Mouse (Mus musculus): ENCODE results near the gene Nr1d1. TPM values are rescaled to one million over a fixed set of nuclear protein-coding genes. Genes with fewer than 3 reads are reported as not detected.

Nr1d1 gene
- total RNA-seq, 2 experiments from 2014 or later = 0.26 TPM; not detected in 1

Other genes with a start within 250 kb of the Nr1d1 start
- gene Ikzf3, start 229.3 kb downstream of the Nr1d1 start, total RNA-seq (2015; ENCODE audit: low replicate concordance) = 2.7 and 3.1 TPM in 2 replicates
- gene Ikzf3, start 229.3 kb downstream of the Nr1d1 start, total RNA-seq (2017; ENCODE audit: low replicate concordance) = 1.4 and 2.6 TPM in 2 replicates
- not detected in 2 replicates for gene Zpbp2, start 224.2 kb downstream of the Nr1d1 start, total RNA-seq (2015; ENCODE audit: low replicate concordance)
- 4.6 TPM in 1 of 2 replicates, not detected in the other for gene Zpbp2, start 224.2 kb downstream of the Nr1d1 start, total RNA-seq (2017; ENCODE audit: low replicate concordance)
- 20.5 and 31.9 TPM in 2 replicates for gene Ormdl3, start 188.0 kb downstream of the Nr1d1 start, total RNA-seq (2015; ENCODE audit: low replicate concordance)
- gene Ormdl3, start 188.0 kb downstream of the Nr1d1 start, total RNA-seq (2017; ENCODE audit: low replicate concordance) = 37.9 and 51.6 TPM in 2 replicates
- not detected in 2 replicates for gene Lrrc3c, start 177.0 kb downstream of the Nr1d1 start, total RNA-seq (2015; ENCODE audit: low replicate concordance)
- gene Lrrc3c, start 177.0 kb downstream of the Nr1d1 start, total RNA-seq (2017; ENCODE audit: low replicate concordance) = not detected in 2 replicates
- gene Gm12355, start 149.7 kb downstream of the Nr1d1 start, total RNA-seq (2015; ENCODE audit: low replicate concordance) = 1.0 and 2.5 TPM in 2 replicates
- gene Gm12355, start 149.7 kb downstream of the Nr1d1 start, total RNA-seq (2017; ENCODE audit: low replicate concordance) = 0.60 and 1.1 TPM in 2 replicates
- not detected in 2 replicates for gene Gsdma3, start 149.0 kb downstream of the Nr1d1 start, total RNA-seq (2015; ENCODE audit: low replicate concordance)
- not detected in 2 replicates for gene Gsdma3, start 149.0 kb downstream of the Nr1d1 start, total RNA-seq (2017; ENCODE audit: low replicate concordance)
- not detected in 2 replicates for gene Gsdma2, start 128.6 kb downstream of the Nr1d1 start, total RNA-seq (2015; ENCODE audit: low replicate concordance)
- not detected in 2 replicates for gene Gsdma2, start 128.6 kb downstream of the Nr1d1 start, total RNA-seq (2017; ENCODE audit: low replicate concordance)
- not detected in 2 replicates for gene Gsdma, start 111.0 kb downstream of the Nr1d1 start, total RNA-seq (2015; ENCODE audit: low replicate concordance)
- not detected in 2 replicates for gene Gsdma, start 111.0 kb downstream of the Nr1d1 start, total RNA-seq (2017; ENCODE audit: low replicate concordance)
- 10.2 and 14.2 TPM in 2 replicates for gene Psmd3, start 92.8 kb downstream of the Nr1d1 start, total RNA-seq (2015; ENCODE audit: low replicate concordance)
- gene Psmd3, start 92.8 kb downstream of the Nr1d1 start, total RNA-seq (2017; ENCODE audit: low replicate concordance) = 15.4 and 26.9 TPM in 2 replicates
- gene Csf3, start 74.1 kb downstream of the Nr1d1 start, total RNA-seq (2015; ENCODE audit: low replicate concordance) = not detected in 2 replicates
- not detected in 2 replicates for gene Csf3, start 74.1 kb downstream of the Nr1d1 start, total RNA-seq (2017; ENCODE audit: low replicate concordance)
- 8.8 and 17.3 TPM in 2 replicates for gene Med24, start 45.9 kb downstream of the Nr1d1 start, total RNA-seq (2015; ENCODE audit: low replicate concordance)
- 10.3 and 17.6 TPM in 2 replicates for gene Med24, start 45.9 kb downstream of the Nr1d1 start, total RNA-seq (2017; ENCODE audit: low replicate concordance)
- 1.9 and 5.0 TPM in 2 replicates for gene Thra, start 34.7 kb downstream of the Nr1d1 start, total RNA-seq (2015; ENCODE audit: low replicate concordance)
- gene Thra, start 34.7 kb downstream of the Nr1d1 start, total RNA-seq (2017; ENCODE audit: low replicate concordance) = 4.3 and 8.1 TPM in 2 replicates
- 30.3 and 42.7 TPM in 2 replicates for gene Msl1, start 20.2 kb upstream of the Nr1d1 start, total RNA-seq (2015; ENCODE audit: low replicate concordance)
- 26.1 and 26.3 TPM in 2 replicates for gene Msl1, start 20.2 kb upstream of the Nr1d1 start, total RNA-seq (2017; ENCODE audit: low replicate concordance)
- 20.0 and 23.6 TPM in 2 replicates for gene Casc3, start 29.6 kb upstream of the Nr1d1 start, total RNA-seq (2015; ENCODE audit: low replicate concordance)
- 15.7 and 26.5 TPM in 2 replicates for gene Casc3, start 29.6 kb upstream of the Nr1d1 start, total RNA-seq (2017; ENCODE audit: low replicate concordance)
- not detected in 2 replicates for gene Rapgefl1, start 61.5 kb upstream of the Nr1d1 start, total RNA-seq (2015; ENCODE audit: low replicate concordance)
- gene Rapgefl1, start 61.5 kb upstream of the Nr1d1 start, total RNA-seq (2017; ENCODE audit: low replicate concordance) = 0.42 TPM in 1 of 2 replicates, not detected in the other
- 9.4 and 21.7 TPM in 2 replicates for gene Wipf2, start 88.3 kb upstream of the Nr1d1 start, total RNA-seq (2015; ENCODE audit: low replicate concordance)
- 6.4 and 8.2 TPM in 2 replicates for gene Wipf2, start 88.3 kb upstream of the Nr1d1 start, total RNA-seq (2017; ENCODE audit: low replicate concordance)
- gene Cdc6, start 132.5 kb upstream of the Nr1d1 start, total RNA-seq (2015; ENCODE audit: low replicate concordance) = 20.0 and 20.1 TPM in 2 replicates
- 46.7 and 54.2 TPM in 2 replicates for gene Cdc6, start 132.5 kb upstream of the Nr1d1 start, total RNA-seq (2017; ENCODE audit: low replicate concordance)
- 13.1 and 13.2 TPM in 2 replicates for gene Rara, start 152.5 kb upstream of the Nr1d1 start, total RNA-seq (2015; ENCODE audit: low replicate concordance)
- gene Rara, start 152.5 kb upstream of the Nr1d1 start, total RNA-seq (2017; ENCODE audit: low replicate concordance) = 2.8 TPM in 2 replicates
- gene Gjd3, start 207.7 kb upstream of the Nr1d1 start, total RNA-seq (2015; ENCODE audit: low replicate concordance) = not detected in 2 replicates
- gene Gjd3, start 207.7 kb upstream of the Nr1d1 start, total RNA-seq (2017; ENCODE audit: low replicate concordance) = not detected in 2 replicates
- gene Top2a, start 248.9 kb upstream of the Nr1d1 start, total RNA-seq (2015; ENCODE audit: low replicate concordance) = 132 and 152 TPM in 2 replicates
- gene Top2a, start 248.9 kb upstream of the Nr1d1 start, total RNA-seq (2017; ENCODE audit: low replicate concordance) = 334 and 394 TPM in 2 replicates